ENCODE assay signal across 8 mouse cellular contexts in the genomic region with DNA sequence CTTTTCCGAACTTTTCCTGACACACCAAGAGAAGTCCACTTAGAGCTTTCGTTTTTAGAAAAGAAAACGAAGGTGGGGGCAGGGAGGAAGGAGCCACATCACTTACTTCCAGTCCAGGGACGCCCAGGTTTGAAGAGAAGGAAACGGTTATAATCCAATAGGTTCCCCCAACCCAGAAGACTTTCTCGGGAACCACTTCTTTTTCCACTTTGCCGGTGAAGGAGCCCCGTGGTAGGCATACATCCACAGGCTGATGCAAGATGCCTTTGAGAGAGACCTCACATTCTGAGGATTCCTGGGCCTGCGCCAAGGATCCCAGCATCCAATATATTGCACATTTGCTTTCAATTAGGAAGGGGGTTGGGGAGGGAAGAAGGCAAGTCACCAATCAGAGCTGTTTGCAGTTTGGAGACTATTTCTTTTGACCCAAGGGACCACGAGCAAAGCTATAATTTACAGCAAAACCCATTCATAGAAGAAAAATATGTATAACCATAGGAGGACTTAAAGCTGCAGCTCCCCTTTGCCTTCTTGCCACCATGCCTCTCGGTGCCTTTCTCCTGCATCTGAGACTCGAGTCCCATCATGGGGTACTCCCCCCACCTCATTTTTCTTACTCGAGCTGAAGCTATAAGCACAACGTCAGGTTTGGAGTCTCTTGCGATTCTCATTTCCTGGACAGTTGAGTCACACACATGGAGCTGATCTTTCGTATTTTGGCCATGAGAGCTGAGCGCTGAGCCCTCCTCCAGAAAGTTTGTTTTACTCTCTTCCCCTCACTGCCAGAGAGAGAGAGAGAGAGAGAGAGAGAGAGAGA. TPM values are rescaled to one million over a fixed set of nuclear protein-coding genes. Genes with fewer than 3 reads are reported as not detected.
DNase-seq lines count a peak whose midpoint lies in the region; ATAC-seq and TF ChIP-seq lines count a peak whose summit lies in the region.

TSS of gene Ddr2 (minus strand) at position 247 of the 817 bp plus-strand sequence.

- peaks cover 3% of the 10 kb centered on the region for H3K4me1 ChIP-seq in heart, adult 2 months (ENCODE audit: control insufficient read depth, insufficient read depth, low read length)

- DNase-seq in left cerebral cortex, postnatal 4 days: peak; percentile 77
- DNase-seq in left cerebral cortex, postnatal 25 days (ENCODE audit: low spot score in 2 of 2): no peak
- DNase-seq in embryo, embryonic 11 days: peak; percentile 86
- DNase-seq in heart, adult 2 months: peak; percentile 73 to 77
- DNase-seq in kidney, adult 11 months: peak; percentile 9
- DNase-seq in lung, postnatal 10 days: peak; percentile 76
- DNase-seq in testis, postnatal 10 days (ENCODE audit: low spot score): peak; percentile 80

- no peak for TF ChIP-seq EP300 in heart, adult 2 months (IDR thresholded peaks at IDR 0.05; ENCODE audit: insufficient read depth, low read depth, low read length)

- intact Hi-C loops in left cerebral cortex, postnatal 4 days (cut with DNase I): no loop called here
- intact Hi-C loops in left cerebral cortex, postnatal 25 days (cut with DNase I): no loop called here
- intact Hi-C loops in heart, adult 2 months (cut with DNase I): loop anchor here (5.0 kb wide), 1 partner anchor 103 kb away; no protein-coding TSS in a partner anchor

- TF ChIP-seq CTCF in heart, adult 2 months (IDR thresholded peaks at IDR 0.05): no peak

- ATAC-seq in erythroid progenitor cell, adult 5-6 weeks (replicated peaks; ENCODE audit: low FRiP score, poor library complexity, severe bottlenecking): no peak

- peak within 1 kb of the TSS; percentile 71 for H3K27ac ChIP-seq in heart, adult 2 months

- peak within 1 kb of the TSS; percentile 43 for H3K4me3 ChIP-seq in heart, adult 2 months

- no peaks in the 10 kb centered on the region for H3K36me3 ChIP-seq in heart, adult 2 months (ENCODE audit: control insufficient read depth, insufficient read depth, low read length)

- no peaks in the 10 kb centered on the region for H3K27me3 ChIP-seq in heart, adult 2 months (ENCODE audit: control insufficient read depth, insufficient read depth, low read length)

- H3K79me2 ChIP-seq in heart, adult 2 months (replicated peaks; ENCODE audit: control insufficient read depth, insufficient read depth, low read length): no peaks in the 10 kb centered on the region

- peak within 1 kb of the TSS; percentile 58 for H3K9ac ChIP-seq in heart, adult 2 months (ENCODE audit: low read depth, low read length)

- 49% methylated on average over 17 of the region's 17 CpGs for WGBS in heart, adult 2 months

- no peak for TF ChIP-seq POLR2A in heart, adult 2 months (IDR thresholded peaks at IDR 0.05; ENCODE audit: insufficient read depth, low read depth, low read length)

RNA-seq across cellular contexts. Expression of gene Ddr2, which starts in this region (rescaled TPM):
- total RNA-seq in left cerebral cortex, postnatal 4 days (2021): 10 to 100 TPM in 1 of 2 experiments, 1 to 10 TPM in 1; 9.0 to 10.5 TPM
- 1 to 10 TPM; 5.7 to 6.8 TPM for total RNA-seq in left cerebral cortex, postnatal 25 days (2021)
- total RNA-seq in heart, adult 2 months (2021): 10 to 100 TPM; 21.9 to 22.5 TPM
- 10.3 and 22.8 TPM in 2 replicates for polyA plus RNA-seq in heart, adult 2 months (2012; rRNA removed)
- total RNA-seq in erythroid progenitor cell, adult 5-6 weeks (2015; ENCODE audit: low replicate concordance): 0.36 and 0.42 TPM in 2 replicates
- 0.90 TPM in 1 of 2 replicates, not detected in the other for total RNA-seq in erythroid progenitor cell, adult 5-6 weeks (2017; ENCODE audit: low replicate concordance)

Comparison
In these comparisons a context has a peak if more than half of its experiments do, and no peak if none do; other contexts are left out.
1. DNase-seq: peak in left cerebral cortex, postnatal 4 days (single experiment), embryo, embryonic 11 days (single experiment), heart, adult 2 months (2 of 2), kidney, adult 11 months (single experiment), lung, postnatal 10 days (single experiment) and testis, postnatal 10 days (single experiment); none in left cerebral cortex, postnatal 25 days (0 of 2).